Mouse (Mus musculus) adrenal gland, postnatal 4 days (tissue): ENCODE data around the gene Loxl1. TPM values are rescaled to one million over a fixed set of nuclear protein-coding genes. Genes with fewer than 3 reads are reported as not detected.

Source experiments
- DNase-seq, 2 experiments: peaks; one replicate each; pipeline ENCODE4 v3.0.0; 2021 to 2022; ENCODE audit warnings: low spot score in 2 of 2, mixed read lengths in 2 of 2
- total RNA-seq, 2 experiments: library from RNA; stranded (reverse); gene quantifications; 2 replicates each; pipeline ENCODE4 v1.2.3; 2021

The Loxl1 gene
- total RNA-seq, 2 experiments from 2014 or later: 57.7 to 60.2 TPM

- no peak for DNase-seq
Observed at GRCm38 (mm10) chr9:58312196-58312943, 616 bp downstream of the Loxl1 start.

- DNase-seq: no peak
Observed at GRCm38 (mm10) chr9:58311191-58311910, 1.6 kb downstream of the Loxl1 start.

GRCm38 (mm10) chr9:58310043-58310660 is 2.8 kb downstream of the Loxl1 start:
- no peak for DNase-seq

- no peak for DNase-seq
Observed at GRCm38 (mm10) chr9:58308395-58308794, 4.6 kb downstream of the Loxl1 start.

GRCm38 (mm10) chr9:58305686-58306085 is 7.3 kb downstream of the Loxl1 start:
- DNase-seq: no peak

GRCm38 (mm10) chr9:58303599-58304271 is 9.3 kb downstream of the Loxl1 start:
- DNase-seq: no peak

- no peak for DNase-seq
Observed at GRCm38 (mm10) chr9:58303115-58303514, 9.9 kb downstream of the Loxl1 start.

GRCm38 (mm10) chr9:58299356-58299799 is 13.6 kb downstream of the Loxl1 start:
- no peak for DNase-seq

- DNase-seq: no peak
Observed at GRCm38 (mm10) chr9:58297961-58298477, 15.0 kb downstream of the Loxl1 start.

GRCm38 (mm10) chr9:58297065-58297464 is 15.9 kb downstream of the Loxl1 start:
- DNase-seq: no peak

- DNase-seq: no peak
Observed at GRCm38 (mm10) chr9:58295766-58296361, 17.1 kb downstream of the Loxl1 start.

GRCm38 (mm10) chr9:58295345-58295744 is 17.6 kb downstream of the Loxl1 start:
- no peak for DNase-seq

GRCm38 (mm10) chr9:58294527-58294926 is 18.5 kb downstream of the Loxl1 start:
- DNase-seq: no peak

- no peak for DNase-seq
Observed at GRCm38 (mm10) chr9:58289901-58290300, 23.1 kb downstream of the Loxl1 start.

- no peak for DNase-seq
Observed at GRCm38 (mm10) chr9:58289090-58289489, 23.9 kb downstream of the Loxl1 start.

GRCm38 (mm10) chr9:58283431-58283830 is 29.6 kb downstream of the Loxl1 start:
- DNase-seq: no peak

GRCm38 (mm10) chr9:58281597-58281996 is 31.4 kb downstream of the Loxl1 start:
- DNase-seq: no peak

GRCm38 (mm10) chr9:58280259-58281109 is 32.5 kb downstream of the Loxl1 start:
- DNase-seq: peak in 1 of 2 experiments; percentile 56

- DNase-seq: no peak
Observed at GRCm38 (mm10) chr9:58279780-58280179, 33.2 kb downstream of the Loxl1 start.
